Mouse (Mus musculus): ENCODE data around the gene Tom1l1.

- TF ChIP-seq POLR2A (IDR thresholded peaks at IDR 0.05; ENCODE audit: borderline replicate concordance, low read depth, low read length): no peak
- no peak for TF ChIP-seq CTCF (IDR thresholded peaks at IDR 0.05; ENCODE audit: low read depth, low read length)
Observed at GRCm38 (mm10) chr11:90664345-90664986, 23.7 kb downstream of the Tom1l1 start.
